Mouse (Mus musculus) left cerebral cortex, postnatal 25 days (tissue): Measurements from ENCODE around the gene Hist1h3d. TPM values are rescaled to one million over a fixed set of nuclear protein-coding genes. Genes with fewer than 3 reads are reported as not detected.
A peak's percentile ranks its signal among the peaks of the same experiment; 100 is the strongest.
"Not testable (repeated sequence)": the region's sequence is repeated elsewhere in the genome, so short reads cannot be mapped to it uniquely, and the experiment has no call there.

Experiments used
- DNase-seq, 2 experiments: peaks; one replicate each; pipeline ENCODE4 v3.0.0; 2022; ENCODE audit warnings: low spot score in 2 of 2, mixed read lengths in 1 of 2
- intact Hi-C: fragments of 180-260 bp; cut with DNase I; formaldehyde crosslinking; loops from one replicate; pipeline ENCODE4 v1.15.1; 2025
- total RNA-seq, 2 experiments: library from RNA; stranded (reverse); gene quantifications; 2 replicates each; pipeline ENCODE4 v1.2.3; 2021

Gene Hist1h3d
- 10 to 100 TPM in 1 of 2 experiments, 1 to 10 TPM in 1; 7.2 to 10.5 TPM for total RNA-seq

GRCm38 (mm10) chr13:23575271-23575851 is at the start of gene Hist1h3d:
Hist1h3d (plus strand) TSS chr13:23575763.
- intact Hi-C loops: loop anchor here (2.0 to 5.0 kb wide), 2 partner anchors 182 to 1859 kb away; partner anchors contain the start of genes Hist1h2ai, Hist1h2bl, Hist1h3h and Hist1h4b
- DNase-seq: peak; percentile 75 to 88

GRCm38 (mm10) chr13:23525901-23526300 is 49.7 kb upstream of the Hist1h3d start:
- no peak for DNase-seq
- intact Hi-C loops: loop anchor here (5.0 kb wide), 1 partner anchor 1499 kb away; no protein-coding TSS in a partner anchor

GRCm38 (mm10) chr13:23526312-23526711 is 49.3 kb upstream of the Hist1h3d start:
- DNase-seq: peak; percentile 93 to 96
- intact Hi-C loops: loop anchor here (5.0 kb wide), 1 partner anchor 1499 kb away; no protein-coding TSS in a partner anchor

DNA sequence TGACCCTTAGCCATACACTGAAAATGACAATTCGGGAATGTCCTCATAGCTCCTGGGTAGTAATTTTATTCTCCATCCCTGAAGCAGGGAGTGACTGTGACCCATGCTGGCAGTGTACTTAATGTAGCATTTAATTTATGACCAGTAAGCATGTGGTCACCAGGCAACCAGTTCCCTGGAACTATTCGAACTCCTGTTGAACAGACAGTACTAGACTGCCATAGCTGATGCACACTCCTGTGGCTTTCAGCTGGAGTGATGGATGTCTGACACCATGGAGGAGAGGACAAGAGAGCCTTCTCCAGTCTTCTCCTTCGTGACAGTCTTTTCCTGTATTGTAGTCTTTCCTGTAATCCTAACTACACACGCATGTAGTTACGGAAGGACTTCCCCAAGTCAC is 46.6 kb upstream of the Hist1h3d start:
- DNase-seq: no peak
- intact Hi-C loops: loop anchor here (5.0 kb wide), 1 partner anchor 1502 kb away; no protein-coding TSS in a partner anchor

- intact Hi-C loops: loop anchor here (5.0 kb wide), 4 partner anchors 93 to 1812 kb away; partner anchors contain the start of genes Hist1h1c, Hist1h1e, Hist1h2ai and Hist1h2be
- DNase-seq: no peak
These were observed 45.9 kb upstream of the Hist1h3d start for GRCm38 (mm10) chr13:23529480-23530165.

DNA sequence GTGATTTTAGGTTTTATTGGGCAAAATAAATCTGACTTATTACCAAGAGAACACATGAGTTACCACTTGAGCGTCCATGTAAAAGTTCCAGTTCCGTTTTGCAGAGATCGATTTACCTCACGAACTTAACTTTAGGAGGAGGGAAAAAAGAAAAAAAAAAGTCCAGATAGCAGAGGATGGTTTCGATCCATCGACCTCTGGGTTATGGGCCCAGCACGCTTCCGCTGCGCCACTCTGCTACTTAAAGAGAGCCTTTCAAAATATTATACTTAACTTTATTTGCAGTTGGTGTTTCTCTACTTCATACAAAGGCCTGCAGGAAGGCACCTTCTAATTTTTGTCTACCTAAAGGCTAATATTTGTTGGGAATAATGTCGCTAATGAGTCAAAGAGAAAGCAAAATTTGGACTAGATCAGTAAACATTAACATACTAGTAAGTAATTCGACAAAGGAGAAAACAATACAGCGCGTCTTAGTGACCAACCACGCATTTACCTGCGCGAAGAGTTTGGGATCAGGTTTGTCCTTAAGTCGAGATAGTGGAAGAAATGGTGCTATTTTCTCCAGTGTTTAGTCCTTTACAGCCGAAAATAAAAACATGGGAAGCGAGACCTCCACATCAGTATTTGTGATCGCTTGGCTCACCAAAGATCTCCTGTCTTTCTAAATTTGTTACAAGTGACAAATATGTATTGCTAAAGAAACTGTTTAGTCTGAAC is 45.2 kb upstream of the Hist1h3d start:
- DNase-seq: peak; percentile 79 to 83
- intact Hi-C loops: loop anchor here (5.0 kb wide), 3 partner anchors 92 to 1813 kb away; partner anchors contain the start of genes Hist1h1c, Hist1h1e, Hist1h2ai and Hist1h2be

DNA sequence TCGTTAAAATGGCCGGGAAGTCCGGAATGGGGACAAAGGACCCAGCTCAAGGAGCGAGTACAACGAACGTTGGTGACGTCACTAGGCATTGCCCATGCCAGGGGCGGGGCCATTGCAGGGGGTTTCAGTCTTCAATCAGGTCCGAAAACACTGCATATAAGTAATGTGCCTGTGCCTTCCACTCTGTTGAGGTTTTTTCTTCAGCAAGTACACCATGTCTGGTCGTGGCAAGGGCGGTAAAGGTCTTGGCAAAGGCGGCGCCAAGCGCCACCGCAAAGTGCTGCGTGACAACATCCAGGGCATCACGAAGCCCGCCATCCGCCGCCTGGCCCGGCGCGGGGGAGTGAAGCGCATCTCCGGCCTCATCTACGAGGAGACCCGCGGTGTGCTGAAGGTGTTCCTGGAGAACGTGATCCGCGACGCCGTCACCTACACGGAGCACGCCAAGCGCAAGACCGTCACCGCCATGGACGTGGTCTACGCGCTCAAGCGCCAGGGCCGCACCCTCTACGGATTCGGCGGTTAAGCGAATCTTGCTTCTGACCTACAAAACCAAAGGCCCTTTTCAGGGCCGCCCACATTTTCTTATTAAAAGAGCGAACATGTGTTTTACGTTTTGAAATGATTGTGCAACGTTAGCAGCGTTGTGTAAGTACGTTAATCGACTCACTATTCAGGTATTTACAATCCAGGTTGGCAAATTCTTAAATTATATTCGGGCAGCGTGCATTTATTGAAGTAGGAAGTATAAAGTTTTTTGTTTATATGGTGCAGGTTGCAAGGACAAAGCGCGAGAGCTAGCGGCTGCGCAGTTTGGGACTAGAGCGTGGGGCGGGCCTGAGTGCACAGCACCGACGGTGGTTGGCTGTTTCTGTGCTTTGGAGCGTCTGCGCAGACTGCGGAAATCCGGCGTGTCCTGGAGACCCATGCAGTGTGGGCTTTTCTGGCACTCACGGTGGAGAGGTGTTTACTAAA is 44.4 kb upstream of the Hist1h3d start, which contains the start of gene Hist1h4h:
Hist1h4h (plus strand) TSS at position 150 of the 975 bp plus-strand sequence.
- DNase-seq: peak; percentile 98 to 99
- intact Hi-C loops: loop anchor here (1.0 to 5.0 kb wide), 4 partner anchors 91 to 1814 kb away; partner anchors contain the start of genes Hist1h1c, Hist1h1e, Hist1h2ai and Hist1h2be

- no peak for DNase-seq
- intact Hi-C loops: loop anchor here (5.0 kb wide), 3 partner anchors 90 to 1815 kb away; partner anchors contain the start of genes Hist1h1c, Hist1h1e, Hist1h2ai and Hist1h2be
These were observed 43.1 kb upstream of the Hist1h3d start for GRCm38 (mm10) chr13:23532262-23533075.

DNA sequence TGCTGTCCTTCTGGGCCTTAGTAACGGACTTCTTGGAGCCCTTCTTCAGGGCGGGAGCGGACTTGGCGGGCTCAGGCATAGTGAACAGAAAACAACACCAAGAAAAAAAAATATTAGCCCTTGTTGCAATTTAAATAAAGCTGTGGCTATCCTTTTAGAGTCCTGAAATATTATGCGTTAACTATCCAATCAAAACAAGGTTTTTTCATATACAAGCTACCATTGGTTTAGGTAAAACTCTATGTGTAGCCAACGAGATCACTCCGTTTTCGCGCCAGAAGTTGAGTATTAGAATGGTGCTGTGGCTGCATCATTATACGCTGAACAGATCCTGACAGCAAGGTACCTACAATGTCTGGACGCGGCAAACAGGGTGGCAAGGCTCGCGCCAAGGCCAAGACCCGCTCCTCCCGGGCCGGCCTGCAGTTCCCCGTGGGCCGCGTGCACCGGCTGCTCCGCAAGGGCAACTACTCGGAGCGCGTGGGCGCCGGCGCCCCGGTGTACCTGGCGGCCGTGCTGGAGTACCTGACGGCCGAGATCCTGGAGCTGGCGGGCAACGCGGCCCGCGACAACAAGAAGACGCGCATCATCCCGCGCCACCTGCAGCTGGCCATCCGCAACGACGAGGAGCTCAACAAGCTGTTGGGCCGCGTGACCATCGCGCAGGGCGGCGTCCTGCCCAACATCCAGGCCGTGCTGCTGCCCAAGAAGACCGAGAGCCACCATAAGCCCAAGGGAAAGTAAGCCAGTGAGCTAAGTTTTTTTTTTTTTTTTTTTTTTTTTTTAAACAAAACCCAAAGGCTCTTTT is 41.8 kb upstream of the Hist1h3d start, which contains the start of gene Hist1h2af:
Hist1h2af (plus strand) TSS at position 347 of the 808 bp plus-strand sequence.
- peak; percentile 83 to 93 for DNase-seq

DNA sequence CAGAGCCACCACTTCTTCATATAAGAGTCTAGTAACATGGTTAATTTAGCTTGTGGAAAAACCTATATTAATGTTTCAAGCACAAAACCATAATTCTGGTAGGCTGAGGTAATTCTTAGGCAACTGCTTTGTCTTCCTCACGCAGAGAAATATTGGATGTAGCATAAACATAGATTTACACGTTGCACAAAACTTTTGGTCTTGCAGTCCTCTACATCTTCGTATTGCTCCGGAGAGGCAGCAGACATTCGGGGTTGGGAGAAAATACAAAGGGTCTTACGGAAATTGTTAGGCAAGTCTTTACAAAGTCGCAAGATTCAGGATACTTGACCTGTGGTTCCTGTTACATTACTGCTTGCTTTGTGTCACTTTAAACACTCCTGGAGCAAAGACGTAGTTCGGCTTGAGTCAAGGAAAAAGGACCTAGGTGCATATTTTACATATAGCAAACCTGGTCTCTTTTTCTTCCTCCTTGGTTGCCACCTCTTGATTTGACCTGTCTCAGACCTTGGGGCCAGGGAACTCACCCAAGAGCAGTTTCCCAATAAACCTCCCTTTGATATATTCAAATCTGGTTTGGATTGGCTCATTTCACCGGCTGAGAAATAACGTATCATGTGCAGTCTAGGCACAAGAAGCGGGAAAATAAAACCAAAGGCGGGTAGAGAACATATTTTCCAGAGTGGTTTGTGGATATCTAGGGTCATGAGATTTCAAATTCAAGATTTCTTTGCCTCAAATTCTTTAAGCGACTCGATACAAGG is 41.0 kb upstream of the Hist1h3d start:
- no peak for DNase-seq
- intact Hi-C loops: loop anchor here (5.0 kb wide), 3 partner anchors 88 to 1817 kb away; partner anchors contain the start of genes Hist1h1c, Hist1h1e, Hist1h2ai and Hist1h2be

More for the DNA sequence above, 41.8 kb upstream of the Hist1h3d start, which contains the start of gene Hist1h2af:
- intact Hi-C loops: loop anchor here (5.0 kb wide), 3 partner anchors 89 to 1816 kb away; partner anchors contain the start of genes Hist1h1c, Hist1h1e, Hist1h2ai and Hist1h2be

DNA sequence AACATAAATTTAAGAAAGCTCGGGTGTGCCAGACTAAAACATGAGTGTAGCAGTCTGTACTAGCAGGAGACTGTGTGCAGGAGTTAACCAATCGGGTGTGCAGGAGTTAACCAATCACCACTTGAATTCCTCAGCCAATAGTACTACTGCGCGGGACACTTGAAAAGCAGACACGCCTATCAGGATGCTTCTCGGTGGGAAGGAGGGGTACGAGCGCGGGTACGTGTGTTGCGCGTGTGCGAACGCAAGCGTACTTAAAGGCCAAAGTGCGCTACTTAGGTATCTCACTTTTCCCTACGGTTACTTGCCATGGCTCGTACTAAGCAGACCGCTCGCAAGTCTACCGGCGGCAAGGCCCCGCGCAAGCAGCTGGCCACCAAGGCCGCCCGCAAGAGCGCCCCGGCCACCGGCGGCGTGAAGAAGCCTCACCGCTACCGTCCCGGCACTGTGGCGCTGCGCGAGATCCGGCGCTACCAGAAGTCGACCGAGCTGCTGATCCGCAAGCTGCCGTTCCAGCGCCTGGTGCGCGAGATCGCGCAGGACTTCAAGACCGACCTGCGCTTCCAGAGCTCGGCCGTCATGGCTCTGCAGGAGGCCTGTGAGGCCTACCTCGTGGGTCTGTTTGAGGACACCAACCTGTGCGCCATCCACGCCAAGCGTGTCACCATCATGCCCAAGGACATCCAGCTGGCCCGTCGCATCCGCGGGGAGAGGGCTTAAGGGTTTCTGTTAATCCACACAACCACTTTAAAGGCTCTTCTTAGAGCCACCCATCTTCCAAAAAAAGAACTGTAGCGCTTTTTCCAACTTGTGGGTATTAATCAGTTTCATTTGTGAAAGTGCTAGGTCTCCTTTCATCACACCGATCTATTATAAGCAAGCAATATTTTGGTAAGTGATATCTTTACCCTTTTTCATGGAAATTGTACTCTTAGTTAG is 40.2 kb upstream of the Hist1h3d start, which contains the start of gene Hist1h3g:
Hist1h3g (plus strand) TSS at position 286 of the 939 bp plus-strand sequence.
- peak; percentile 92 to 97 for DNase-seq
- intact Hi-C loops: not testable (repeated sequence)

DNA sequence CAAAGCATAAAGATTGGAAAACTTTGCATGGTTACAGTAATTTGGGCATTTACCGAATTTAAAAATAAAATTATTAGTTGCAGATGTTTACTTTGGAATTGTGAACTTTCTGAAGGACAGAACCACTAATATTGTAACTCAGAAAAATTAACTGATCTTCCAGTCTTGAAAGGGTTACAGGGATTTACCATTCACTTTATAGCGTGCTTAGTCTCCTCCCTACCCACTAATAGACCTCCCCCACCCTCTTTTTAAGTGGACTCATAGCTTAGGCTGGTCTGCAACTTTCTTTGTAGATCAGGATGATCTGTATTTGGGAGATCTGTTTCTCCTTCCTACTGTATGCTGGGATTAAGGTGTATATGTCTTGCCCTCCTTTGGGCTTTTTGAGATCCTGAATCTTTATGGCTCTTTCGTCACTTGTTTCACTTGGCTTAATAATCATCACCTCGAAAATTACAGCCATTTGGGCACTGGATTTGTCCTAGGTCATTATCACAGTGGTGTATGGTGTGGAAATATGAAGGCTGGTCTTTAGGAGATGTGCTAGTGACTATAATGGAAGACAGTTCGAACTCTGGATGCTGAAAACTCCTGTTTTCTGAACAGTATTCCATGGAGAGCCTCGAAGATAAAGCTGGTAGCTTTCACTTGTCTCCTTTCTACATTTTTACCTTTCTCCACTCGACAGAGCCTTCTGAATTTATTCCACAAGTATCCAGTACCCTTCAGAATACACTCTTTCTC is 39.3 kb upstream of the Hist1h3d start:
- DNase-seq: no peak
- intact Hi-C loops: no loop called here

GRCm38 (mm10) chr13:23537006-23537710 is 38.4 kb upstream of the Hist1h3d start:
- intact Hi-C loops: no loop called here
- DNase-seq: no peak
